Mouse (Mus musculus): Measurements from ENCODE around the gene Ccdc74a.

The Ccdc74a gene

GRCm38 (mm10) chr16:17638036-17638628 is 8.1 kb upstream of the Ccdc74a start:
- Histone ChIP-seq H3K27me3 (ENCODE audit: insufficient read depth, low read length) (no peaks in the 10 kb centered on the region), H3K4me3 (replicated peaks; ENCODE audit: low read length) (no peak overlapping the region), H3K36me3 (ENCODE audit: insufficient read depth, low read length) (peaks cover 98% of the 10 kb centered on the region), H3K4me1 (replicated peaks; ENCODE audit: low read depth, low read length) (peaks cover 65% of the 10 kb centered on the region), H3K9me3 (ENCODE audit: low read length) (no peaks in the 10 kb centered on the region)
- TF ChIP-seq CTCF (conservative IDR thresholded peaks at IDR 0.05; ENCODE audit: low read length) (no peak), NANOG (IDR thresholded peaks at IDR 0.05; ENCODE audit: borderline replicate concordance, low read length) (no peak), POU5F1 (IDR thresholded peaks at IDR 0.05; ENCODE audit: borderline replicate concordance, low read length) (no peak)

DNA sequence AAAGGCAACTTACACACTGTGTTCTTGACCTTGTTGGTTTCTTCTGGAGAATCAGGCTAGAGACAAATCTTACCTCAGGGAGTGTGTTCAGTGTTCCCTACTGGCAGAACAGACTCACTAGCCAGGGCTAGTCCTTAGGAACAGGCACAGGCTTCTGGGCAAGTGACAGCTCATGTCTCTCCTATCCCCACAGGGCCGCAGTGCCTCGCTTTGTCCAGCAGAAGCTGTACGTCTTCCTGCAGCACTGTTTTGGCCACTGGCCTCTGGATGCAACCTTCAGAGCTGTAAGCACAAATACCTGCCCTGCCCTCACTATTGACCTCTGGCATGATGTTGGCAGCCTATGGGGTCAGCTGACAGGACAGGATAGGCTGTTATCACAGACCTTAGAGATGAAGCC is 7.2 kb upstream of the Ccdc74a start:
- H3K36me3 ChIP-seq (ENCODE audit: insufficient read depth, low read length) = peaks cover 98% of the 10 kb centered on the region
- TF ChIP-seq NANOG (IDR thresholded peaks at IDR 0.05; ENCODE audit: borderline replicate concordance, low read length) = no peak
- TF ChIP-seq POU5F1 (IDR thresholded peaks at IDR 0.05; ENCODE audit: borderline replicate concordance, low read length) = no peak
- no peak for TF ChIP-seq CTCF (conservative IDR thresholded peaks at IDR 0.05; ENCODE audit: low read length)
- no peaks in the 10 kb centered on the region for H3K9me3 ChIP-seq (ENCODE audit: low read length)
- H3K4me3 ChIP-seq (replicated peaks; ENCODE audit: low read length) = no peak overlapping the region
- no peaks in the 10 kb centered on the region for H3K27me3 ChIP-seq (ENCODE audit: insufficient read depth, low read length)
- H3K4me1 ChIP-seq (replicated peaks; ENCODE audit: low read depth, low read length) = peaks cover 64% of the 10 kb centered on the region

DNA sequence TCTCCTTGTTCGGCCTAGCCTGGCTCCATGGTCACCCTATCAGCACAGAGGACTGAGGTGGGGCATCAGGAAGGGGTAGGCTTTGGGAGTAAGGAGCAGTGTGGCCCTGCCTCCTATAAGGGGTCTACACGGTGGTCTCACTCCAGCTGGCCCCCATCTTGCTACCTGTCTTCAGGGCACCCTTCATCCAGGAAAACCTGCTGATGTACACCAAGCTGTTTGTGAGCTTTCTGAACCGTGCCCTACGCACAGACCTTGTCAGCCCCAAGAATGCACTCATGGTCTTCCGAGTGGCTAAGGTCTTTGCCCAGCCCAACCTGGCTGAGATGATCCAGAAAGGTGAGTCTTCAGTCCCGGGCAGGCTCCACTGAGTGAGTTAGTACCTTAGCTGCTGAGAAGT is 6.3 kb upstream of the Ccdc74a start:
- Histone ChIP-seq H3K9me3 (ENCODE audit: low read length) (no peaks in the 10 kb centered on the region), H3K27me3 (ENCODE audit: insufficient read depth, low read length) (no peaks in the 10 kb centered on the region), H3K36me3 (ENCODE audit: insufficient read depth, low read length) (peaks cover 95% of the 10 kb centered on the region), H3K4me1 (replicated peaks; ENCODE audit: low read depth, low read length) (peaks cover 63% of the 10 kb centered on the region), H3K4me3 (replicated peaks; ENCODE audit: low read length) (no peak overlapping the region)
- no peak for TF ChIP-seq POU5F1 (IDR thresholded peaks at IDR 0.05; ENCODE audit: borderline replicate concordance, low read length)
- no peak for TF ChIP-seq CTCF (conservative IDR thresholded peaks at IDR 0.05; ENCODE audit: low read length)
- no peak for TF ChIP-seq NANOG (IDR thresholded peaks at IDR 0.05; ENCODE audit: borderline replicate concordance, low read length)

GRCm38 (mm10) chr16:17640706-17641105 is 5.6 kb upstream of the Ccdc74a start:
- Histone ChIP-seq H3K9me3 (ENCODE audit: low read length) (no peaks in the 10 kb centered on the region), H3K36me3 (ENCODE audit: insufficient read depth, low read length) (peaks cover 87% of the 10 kb centered on the region), H3K4me1 (replicated peaks; ENCODE audit: low read depth, low read length) (peaks cover 63% of the 10 kb centered on the region), H3K4me3 (replicated peaks; ENCODE audit: low read length) (no peak overlapping the region), H3K27me3 (ENCODE audit: insufficient read depth, low read length) (no peaks in the 10 kb centered on the region)
- TF ChIP-seq POU5F1 (IDR thresholded peaks at IDR 0.05; ENCODE audit: borderline replicate concordance, low read length) = no peak
- TF ChIP-seq NANOG (IDR thresholded peaks at IDR 0.05; ENCODE audit: borderline replicate concordance, low read length) = no peak
- no peak for TF ChIP-seq CTCF (conservative IDR thresholded peaks at IDR 0.05; ENCODE audit: low read length)

DNA sequence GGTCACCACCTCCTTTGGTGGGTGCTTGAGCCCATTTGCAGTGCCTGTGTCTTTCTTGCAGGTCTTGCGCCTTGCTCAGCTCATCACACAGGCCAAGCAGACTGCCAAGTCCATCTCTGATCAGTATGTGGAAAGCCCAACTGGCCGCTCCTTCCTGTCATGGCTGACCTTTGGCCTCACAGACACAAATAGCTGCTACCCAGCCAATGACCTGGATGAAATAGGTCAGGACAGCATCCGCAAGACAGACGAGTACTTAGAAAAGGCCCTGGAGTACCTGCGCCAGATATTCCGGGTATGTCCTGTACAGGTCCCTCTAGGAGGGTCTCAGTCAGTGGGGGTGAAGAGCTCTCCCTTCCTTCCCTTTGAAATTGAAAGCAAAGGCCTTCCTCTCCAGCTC is 5.0 kb upstream of the Ccdc74a start:
- Histone ChIP-seq H3K9me3 (ENCODE audit: low read length) (no peaks in the 10 kb centered on the region), H3K4me1 (replicated peaks; ENCODE audit: low read depth, low read length) (peaks cover 62% of the 10 kb centered on the region), H3K36me3 (ENCODE audit: insufficient read depth, low read length) (peaks cover 82% of the 10 kb centered on the region), H3K27me3 (ENCODE audit: insufficient read depth, low read length) (no peaks in the 10 kb centered on the region), H3K4me3 (replicated peaks; ENCODE audit: low read length) (no peak overlapping the region)
- TF ChIP-seq NANOG (IDR thresholded peaks at IDR 0.05; ENCODE audit: borderline replicate concordance, low read length) (no peak), CTCF (conservative IDR thresholded peaks at IDR 0.05; ENCODE audit: low read length) (no peak), POU5F1 (IDR thresholded peaks at IDR 0.05; ENCODE audit: borderline replicate concordance, low read length) (no peak)

GRCm38 (mm10) chr16:17642311-17642710 is 4.0 kb upstream of the Ccdc74a start:
- Histone ChIP-seq H3K9me3 (ENCODE audit: low read length) (no peaks in the 10 kb centered on the region), H3K36me3 (ENCODE audit: insufficient read depth, low read length) (peaks cover 72% of the 10 kb centered on the region), H3K27me3 (ENCODE audit: insufficient read depth, low read length) (peaks cover 3% of the 10 kb centered on the region), H3K4me1 (replicated peaks; ENCODE audit: low read depth, low read length) (peaks cover 60% of the 10 kb centered on the region), H3K4me3 (replicated peaks; ENCODE audit: low read length) (no peak overlapping the region)
- TF ChIP-seq NANOG (IDR thresholded peaks at IDR 0.05; ENCODE audit: borderline replicate concordance, low read length) = no peak

DNA sequence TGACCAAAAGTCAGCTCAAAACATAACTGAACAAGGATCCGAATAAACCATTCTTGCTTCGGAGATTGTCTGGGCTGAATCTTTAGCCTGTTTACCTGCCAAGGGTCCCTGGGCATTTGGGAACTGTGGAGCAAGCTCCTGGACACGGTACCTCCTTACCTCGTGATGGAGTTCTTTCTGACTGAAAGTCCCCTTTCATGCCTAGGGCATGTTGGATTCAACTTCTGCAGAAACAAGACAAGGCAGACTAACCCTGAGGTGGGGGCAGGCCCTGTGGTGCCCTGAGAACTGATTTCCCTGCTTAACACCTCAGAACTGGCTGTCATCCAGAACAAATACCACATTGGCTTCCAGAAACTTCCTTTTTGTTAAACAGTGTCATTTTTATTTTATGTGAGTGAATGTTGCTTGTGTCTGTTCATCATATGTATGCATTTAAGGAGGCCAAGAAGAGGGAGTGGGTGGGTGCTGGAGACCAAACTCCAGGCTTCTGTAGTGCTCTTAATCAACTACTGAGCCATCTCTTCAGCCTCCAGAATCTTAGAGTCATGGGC is 2.8 kb upstream of the Ccdc74a start:
- TF ChIP-seq CTCF (conservative IDR thresholded peaks at IDR 0.05; ENCODE audit: low read length) (no peak), NANOG (IDR thresholded peaks at IDR 0.05; ENCODE audit: borderline replicate concordance, low read length) (no peak), POU5F1 (IDR thresholded peaks at IDR 0.05; ENCODE audit: borderline replicate concordance, low read length) (no peak)
- Histone ChIP-seq H3K27me3 (ENCODE audit: insufficient read depth, low read length) (peaks cover 10% of the 10 kb centered on the region), H3K9me3 (ENCODE audit: low read length) (no peaks in the 10 kb centered on the region), H3K36me3 (ENCODE audit: insufficient read depth, low read length) (peaks cover 70% of the 10 kb centered on the region), H3K4me1 (replicated peaks; ENCODE audit: low read depth, low read length) (peaks cover 55% of the 10 kb centered on the region), H3K4me3 (replicated peaks; ENCODE audit: low read length) (no peak overlapping the region)

DNA sequence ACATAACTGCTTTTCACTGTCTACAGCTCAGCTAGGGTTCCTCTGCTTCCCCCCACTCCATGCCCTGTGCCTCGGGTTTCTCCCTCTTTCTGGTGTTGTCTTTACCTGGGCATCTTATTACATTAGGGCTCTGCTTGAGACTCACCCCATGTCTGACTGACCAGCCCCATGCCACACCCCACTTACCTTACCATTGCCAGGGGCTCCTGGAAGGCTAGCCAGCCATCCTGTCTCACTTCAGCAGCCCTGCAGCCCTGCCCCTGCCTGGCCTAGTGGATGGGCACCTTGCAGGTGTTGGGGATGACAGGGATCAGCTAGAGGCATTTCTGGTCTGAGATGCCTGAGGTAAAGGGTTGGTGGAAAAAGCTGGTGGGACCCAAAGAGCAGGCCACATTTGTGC is 886 bp downstream of the Ccdc74a start:
- H3K9me3 ChIP-seq (ENCODE audit: low read length) = no peaks in the 10 kb centered on the region
- 0 out of 2 replicates have a peak overlapping the region, but pooled peaks have one; percentile 79 for H3K4me3 ChIP-seq (replicated peaks; ENCODE audit: low read length)
- TF ChIP-seq NANOG (IDR thresholded peaks at IDR 0.05; ENCODE audit: borderline replicate concordance, low read length) (no peak), POU5F1 (IDR thresholded peaks at IDR 0.05; ENCODE audit: borderline replicate concordance, low read length) (no peak), CTCF (conservative IDR thresholded peaks at IDR 0.05; ENCODE audit: low read length) (no peak)
- peaks cover 10% of the 10 kb centered on the region for H3K27me3 ChIP-seq (ENCODE audit: insufficient read depth, low read length)
- peaks cover 56% of the 10 kb centered on the region for H3K4me1 ChIP-seq (replicated peaks; ENCODE audit: low read depth, low read length)
- peaks cover 57% of the 10 kb centered on the region for H3K36me3 ChIP-seq (ENCODE audit: insufficient read depth, low read length)
